Mouse (Mus musculus): Measurements from ENCODE around the gene Slc26a9. TPM values are rescaled to one million over a fixed set of nuclear protein-coding genes. Genes with fewer than 3 reads are reported as not detected.
A peak's percentile ranks its signal among the peaks of the same experiment; 100 is the strongest.

Slc26a9 gene
- total RNA-seq, 1 experiment from 2014 or later = not detected

DNA sequence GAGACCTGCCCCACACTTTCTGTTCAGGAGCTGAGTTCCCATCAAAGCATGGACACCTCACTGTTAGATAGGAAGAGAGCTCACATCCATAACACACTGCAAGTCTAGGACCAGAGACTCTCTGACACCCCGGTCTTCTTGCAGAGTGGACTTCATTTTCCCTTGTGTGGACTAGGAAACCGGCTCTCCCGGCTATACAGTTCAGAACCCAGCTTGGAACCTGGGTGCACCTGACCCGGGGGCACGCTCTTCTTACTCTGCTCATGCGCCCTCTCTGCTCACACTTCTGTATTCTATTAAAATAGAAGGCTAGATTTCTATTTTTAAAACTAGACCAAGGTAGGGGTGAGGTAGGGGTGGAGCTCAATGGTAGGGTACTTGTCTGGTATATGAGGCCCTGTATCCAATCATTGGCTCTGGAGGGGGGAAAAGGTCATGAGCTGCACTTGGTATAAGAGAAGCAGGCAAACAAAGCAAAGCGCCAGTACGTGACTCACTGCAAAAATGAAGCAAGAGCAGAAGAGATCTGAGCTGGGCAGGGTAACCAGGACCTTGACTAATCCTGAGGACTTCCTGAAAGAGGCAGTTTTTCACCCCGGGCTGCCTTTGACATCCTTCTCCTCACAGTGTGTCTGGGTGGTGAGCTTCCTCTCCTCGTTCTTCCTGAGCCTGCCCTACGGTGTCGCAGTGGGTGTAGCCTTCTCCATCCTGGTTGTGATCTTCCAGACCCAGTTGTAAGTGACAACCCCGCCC lies 17.4 kb downstream of the Slc26a9 start:
- ATAC-seq (replicated peaks; ENCODE audit: insufficient number of reproducible peaks, low FRiP score, low TSS enrichment, poor library complexity, severe bottlenecking) = peak; percentile 71

DNA sequence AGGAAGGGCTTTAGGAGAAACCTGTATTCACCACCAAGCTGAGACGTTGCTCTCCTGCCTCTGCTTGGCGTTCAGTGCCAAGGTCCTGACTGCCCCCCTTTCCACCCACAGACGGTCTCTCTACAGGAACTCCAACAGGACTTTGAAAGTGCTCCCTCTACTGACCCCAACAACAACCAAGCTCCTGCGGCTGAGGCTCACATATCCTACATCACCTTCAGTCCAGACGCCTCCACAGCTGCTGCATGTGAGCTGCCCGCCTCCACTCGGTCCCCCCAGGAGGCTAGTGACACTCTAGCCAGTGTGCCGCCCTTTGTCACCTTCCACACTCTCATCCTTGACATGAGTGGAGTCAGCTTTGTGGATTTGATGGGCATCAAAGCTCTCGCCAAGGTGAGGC lies 19.9 kb downstream of the Slc26a9 start:
- no peak for ATAC-seq (replicated peaks; ENCODE audit: insufficient number of reproducible peaks, low FRiP score, low TSS enrichment, poor library complexity, severe bottlenecking)

DNA sequence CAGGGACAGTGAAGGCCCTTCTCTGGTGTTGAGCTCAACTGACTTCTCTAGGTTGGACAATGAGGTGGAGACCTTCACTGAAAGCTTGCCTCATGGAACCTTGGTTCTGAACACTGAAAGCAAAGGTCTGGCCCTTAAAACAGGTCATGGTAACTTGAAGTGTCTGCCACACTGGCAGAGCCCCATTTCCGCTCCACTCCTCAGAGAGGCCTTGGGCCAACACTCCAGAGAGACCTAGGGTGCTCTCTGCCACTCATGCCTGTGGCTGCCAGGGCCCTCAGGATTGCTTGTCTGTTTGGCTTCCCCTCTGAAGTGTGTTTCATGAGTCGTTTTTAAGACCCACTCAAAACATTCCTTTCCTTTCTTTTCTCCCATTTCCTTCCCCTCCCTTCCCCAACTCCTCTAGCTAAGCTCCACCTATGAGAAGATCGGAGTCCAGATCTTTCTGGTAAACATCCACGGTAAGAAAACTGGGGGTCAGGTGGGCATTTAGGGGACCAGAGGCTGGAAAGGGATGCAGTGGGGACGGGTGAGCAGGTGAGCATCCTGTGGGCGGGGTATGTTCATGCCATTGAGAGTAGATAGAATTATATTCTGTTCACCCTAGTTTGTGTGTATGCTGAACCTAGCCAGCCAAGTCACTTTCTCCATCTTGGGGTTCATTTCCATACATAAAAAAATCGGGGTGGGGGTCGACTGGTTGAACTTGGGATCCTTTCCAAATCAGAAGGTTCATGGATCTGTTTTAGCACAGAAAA lies 20.9 kb downstream of the Slc26a9 start:
- ATAC-seq (replicated peaks; ENCODE audit: insufficient number of reproducible peaks, low FRiP score, low TSS enrichment, poor library complexity, severe bottlenecking) = no peak

DNA sequence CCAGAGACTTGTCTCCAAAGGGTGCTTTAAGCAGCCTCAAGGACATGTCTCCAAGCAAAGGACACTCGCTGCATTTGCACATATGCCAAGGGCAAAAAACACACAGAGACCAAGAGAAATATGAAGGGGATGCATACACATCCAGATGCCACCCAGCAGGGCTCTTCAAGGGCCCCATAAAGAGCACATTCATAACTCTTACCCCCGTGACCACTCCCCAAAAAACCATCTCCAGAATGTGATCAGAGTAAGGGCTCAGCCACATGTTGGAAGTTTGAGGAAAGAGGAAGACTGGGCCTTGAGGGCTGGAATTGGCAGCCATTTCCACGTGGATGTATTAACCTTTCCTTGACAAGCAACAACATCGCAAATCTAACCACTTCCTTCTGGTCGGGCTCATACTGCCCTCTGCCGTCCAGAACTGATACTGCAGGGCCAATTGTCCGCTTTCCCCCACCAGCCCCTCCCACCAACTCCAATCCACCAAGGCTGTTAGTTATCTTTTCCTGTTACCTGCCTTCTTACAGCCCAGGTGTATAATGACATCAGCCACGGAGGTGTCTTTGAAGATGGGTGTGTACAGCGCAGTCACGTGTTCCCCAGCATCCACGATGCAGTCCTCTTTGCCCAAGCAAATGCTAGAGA lies 21.7 kb downstream of the Slc26a9 start:
- peak; percentile 65; the same call in 1 of the 2 replicates for ATAC-seq (replicated peaks; ENCODE audit: insufficient number of reproducible peaks, low FRiP score, low TSS enrichment, poor library complexity, severe bottlenecking)

DNA sequence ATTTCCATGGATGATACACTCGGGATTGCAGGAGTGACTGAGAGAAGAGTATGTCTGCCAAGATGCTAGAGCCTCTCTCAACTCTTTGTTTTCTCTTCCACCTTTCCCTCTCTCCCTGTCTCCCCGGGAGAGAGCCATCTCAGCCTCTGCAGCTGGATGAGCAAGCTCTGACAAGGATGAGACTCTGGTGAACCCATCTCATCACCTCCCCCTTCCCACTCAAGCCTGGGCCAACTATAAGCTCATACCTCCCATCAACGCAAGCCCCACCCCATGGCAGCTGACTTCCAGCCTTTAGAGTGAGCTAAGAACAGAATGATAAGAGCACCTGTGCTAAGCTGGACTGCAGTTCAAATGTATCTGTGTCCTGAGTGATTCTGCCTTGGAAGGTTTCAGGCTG lies 25.5 kb downstream of the Slc26a9 start:
- no peak for ATAC-seq (replicated peaks; ENCODE audit: insufficient number of reproducible peaks, low FRiP score, low TSS enrichment, poor library complexity, severe bottlenecking)

DNA sequence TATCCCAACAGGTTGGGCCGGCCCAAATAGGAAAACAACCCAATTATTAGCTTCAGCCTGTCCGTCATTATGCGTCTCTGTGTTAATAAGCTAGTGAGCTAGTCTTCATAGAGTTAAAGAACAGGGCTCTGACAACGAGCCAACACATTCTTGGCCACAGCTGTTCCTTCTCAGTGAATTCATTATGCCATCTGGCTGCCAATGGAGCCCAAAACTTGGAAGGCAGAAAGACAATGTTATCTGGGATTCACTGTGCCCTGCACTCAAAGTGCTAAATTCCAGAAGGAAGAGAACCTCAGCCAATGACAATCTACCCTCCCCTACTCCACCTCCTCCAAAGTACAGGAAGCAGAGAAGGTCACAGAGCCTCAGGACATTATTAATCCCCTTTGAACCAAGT lies 26.8 kb downstream of the Slc26a9 start:
- no peak for ATAC-seq (replicated peaks; ENCODE audit: insufficient number of reproducible peaks, low FRiP score, low TSS enrichment, poor library complexity, severe bottlenecking)

DNA sequence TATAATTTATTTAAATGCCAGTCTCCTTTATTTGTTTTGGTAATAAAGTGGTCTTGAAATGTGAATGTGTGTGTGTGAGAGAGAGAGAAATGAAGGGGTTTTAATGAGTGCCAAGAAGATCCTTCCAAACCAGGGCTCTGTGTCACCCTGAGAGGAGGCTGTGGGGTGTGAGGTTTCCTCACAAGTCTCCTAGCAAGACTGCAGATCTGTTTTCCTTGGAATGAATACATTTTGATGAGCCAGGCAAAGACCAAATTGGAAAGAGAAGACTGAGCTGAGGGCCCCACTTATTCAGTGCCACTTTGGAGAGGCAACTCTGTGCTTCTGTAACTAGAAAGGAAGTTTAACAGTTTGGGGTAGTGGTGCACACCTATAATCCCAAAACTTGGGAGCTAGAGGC lies 27.6 kb downstream of the Slc26a9 start:
- no peak for ATAC-seq (replicated peaks; ENCODE audit: insufficient number of reproducible peaks, low FRiP score, low TSS enrichment, poor library complexity, severe bottlenecking)

DNA sequence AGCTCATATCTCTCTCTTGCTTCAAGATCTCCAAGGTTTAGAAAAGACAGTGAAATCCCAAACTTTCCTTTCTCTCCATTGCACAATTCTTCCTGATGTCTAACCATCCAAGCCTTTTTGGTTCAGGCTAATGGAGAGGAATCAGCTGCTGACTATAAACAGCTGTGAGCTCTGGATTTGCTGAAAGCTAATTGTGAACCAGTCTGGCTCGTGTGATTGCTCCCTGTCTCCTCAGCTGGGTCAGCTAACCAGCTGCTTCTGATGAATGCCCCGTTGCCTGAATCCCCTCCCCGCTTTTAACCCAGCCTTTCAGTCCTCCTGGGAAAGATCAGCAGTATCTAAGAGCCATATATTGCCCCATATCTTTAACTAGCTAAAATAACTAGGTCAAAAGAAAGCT lies 50.8 kb downstream of the Slc26a9 start:
- no peak for ATAC-seq (replicated peaks; ENCODE audit: insufficient number of reproducible peaks, low FRiP score, low TSS enrichment, poor library complexity, severe bottlenecking)

DNA sequence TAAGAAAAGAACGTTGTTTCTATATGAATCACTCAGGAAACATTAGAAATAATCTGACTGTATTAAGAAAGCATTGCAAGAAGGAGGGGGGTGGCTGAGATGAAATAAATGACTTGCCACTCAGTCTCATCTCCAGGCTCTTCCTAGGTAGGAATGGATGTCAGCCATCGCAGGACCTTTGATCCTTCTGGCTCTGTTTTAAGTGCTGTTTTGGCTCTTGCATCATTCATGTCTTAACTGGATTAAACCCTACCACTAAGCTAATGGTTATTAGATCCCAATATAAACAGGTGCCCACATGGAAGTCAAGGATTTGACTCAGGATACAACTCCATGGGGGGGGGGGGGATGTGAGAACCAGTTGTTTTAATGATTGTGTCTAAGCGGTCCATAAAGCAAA lies 51.3 kb downstream of the Slc26a9 start:
- no peak for ATAC-seq (replicated peaks; ENCODE audit: insufficient number of reproducible peaks, low FRiP score, low TSS enrichment, poor library complexity, severe bottlenecking)

DNA sequence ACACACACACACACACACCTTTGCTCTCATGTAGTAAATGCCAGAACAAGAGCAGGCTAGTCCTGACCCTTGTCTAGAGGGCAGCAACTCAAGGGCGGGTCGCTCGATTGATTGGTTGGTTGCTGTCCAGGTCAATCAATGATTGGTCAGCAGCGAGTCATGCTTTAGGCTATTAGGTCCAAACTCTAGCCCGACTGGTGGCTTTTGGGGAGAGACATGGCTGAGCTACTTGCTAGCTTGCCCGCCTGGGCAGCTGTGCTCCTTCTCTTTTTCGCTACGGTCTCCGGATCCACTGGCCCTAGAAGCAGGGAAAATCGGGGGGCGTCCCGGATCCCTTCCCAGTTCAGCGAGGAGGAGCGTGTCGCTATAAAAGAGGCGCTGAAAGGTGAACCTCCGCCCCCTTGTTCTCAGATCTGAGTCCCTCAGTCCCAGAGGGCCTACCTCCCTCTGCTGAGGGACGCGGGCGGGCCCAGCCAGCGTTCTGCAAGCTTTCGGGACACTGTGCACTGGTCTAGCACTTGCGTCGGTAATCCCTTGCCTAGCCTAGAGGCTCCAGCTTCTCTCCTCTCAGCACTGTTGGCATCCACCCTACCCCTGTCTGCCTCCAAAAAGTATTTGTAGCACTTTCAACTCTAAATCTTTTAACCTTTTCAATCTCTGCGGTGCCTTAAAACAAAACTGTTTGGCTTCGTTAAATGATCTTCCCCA lies 53.5 kb downstream of the Slc26a9 start, which contains the start of gene Pm20d1:
TSS of gene Pm20d1 (plus strand) at position 180 of the 708 bp plus-strand sequence.
- no peak for ATAC-seq (replicated peaks; ENCODE audit: insufficient number of reproducible peaks, low FRiP score, low TSS enrichment, poor library complexity, severe bottlenecking)

DNA sequence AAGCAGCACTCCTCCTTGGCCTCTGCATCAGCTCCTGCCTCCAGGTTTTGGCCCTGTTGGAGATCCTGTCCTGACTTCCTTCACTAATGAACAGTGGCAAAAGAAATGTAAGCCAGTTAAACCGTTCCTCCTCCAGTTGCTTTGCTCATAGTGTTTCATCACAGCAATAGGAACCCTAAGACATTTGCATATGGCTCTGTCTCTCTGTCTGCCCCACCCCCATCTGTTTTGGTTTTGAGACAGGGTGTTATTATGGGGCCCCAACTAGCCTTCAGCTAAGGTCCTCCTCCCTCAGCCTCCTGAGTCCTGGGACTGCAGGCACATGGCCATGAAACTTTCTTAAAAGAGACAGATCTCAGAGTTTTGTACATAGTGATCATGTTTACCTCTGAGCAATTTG lies 56.2 kb downstream of the Slc26a9 start:
- no peak for ATAC-seq (replicated peaks; ENCODE audit: insufficient number of reproducible peaks, low FRiP score, low TSS enrichment, poor library complexity, severe bottlenecking)

DNA sequence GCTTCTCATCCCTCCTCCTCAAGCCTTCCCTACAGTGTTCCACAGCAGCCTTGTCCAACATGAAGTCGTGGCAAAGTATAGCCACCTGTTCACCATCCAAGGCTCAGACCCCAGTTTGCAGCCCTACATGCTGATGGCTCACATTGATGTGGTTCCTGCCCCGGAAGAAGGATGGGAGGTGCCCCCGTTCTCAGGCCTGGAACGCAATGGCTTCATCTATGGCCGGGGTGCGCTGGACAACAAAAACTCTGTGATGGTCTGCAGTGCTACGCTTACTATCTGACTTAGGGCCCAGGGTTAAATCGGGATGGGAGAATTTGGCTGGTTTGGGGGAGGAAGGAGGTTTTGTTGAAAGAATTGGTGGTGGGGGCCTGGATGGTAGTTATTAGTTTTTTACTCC lies 57.2 kb downstream of the Slc26a9 start:
- ATAC-seq (replicated peaks; ENCODE audit: insufficient number of reproducible peaks, low FRiP score, low TSS enrichment, poor library complexity, severe bottlenecking) = no peak

DNA sequence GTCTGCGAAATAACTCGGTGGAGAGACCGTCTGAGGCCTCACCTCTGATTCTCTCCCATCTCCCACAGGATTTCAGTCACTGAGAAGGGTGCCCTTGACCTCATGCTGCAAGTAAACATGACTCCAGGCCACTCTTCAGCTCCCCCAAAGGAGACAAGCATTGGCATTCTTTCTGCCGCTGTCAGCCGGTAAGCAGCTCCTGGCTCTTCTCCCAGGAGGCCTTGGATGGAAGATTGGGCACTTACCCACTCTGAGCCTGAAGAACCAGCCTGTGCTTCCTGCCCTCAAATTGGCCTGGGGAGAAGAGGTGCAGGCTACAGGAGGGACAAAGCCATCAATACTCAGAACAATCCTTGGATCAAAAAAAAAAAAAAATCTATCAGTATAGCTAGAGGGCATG lies 58.8 kb downstream of the Slc26a9 start:
- ATAC-seq (replicated peaks; ENCODE audit: insufficient number of reproducible peaks, low FRiP score, low TSS enrichment, poor library complexity, severe bottlenecking) = no peak

DNA sequence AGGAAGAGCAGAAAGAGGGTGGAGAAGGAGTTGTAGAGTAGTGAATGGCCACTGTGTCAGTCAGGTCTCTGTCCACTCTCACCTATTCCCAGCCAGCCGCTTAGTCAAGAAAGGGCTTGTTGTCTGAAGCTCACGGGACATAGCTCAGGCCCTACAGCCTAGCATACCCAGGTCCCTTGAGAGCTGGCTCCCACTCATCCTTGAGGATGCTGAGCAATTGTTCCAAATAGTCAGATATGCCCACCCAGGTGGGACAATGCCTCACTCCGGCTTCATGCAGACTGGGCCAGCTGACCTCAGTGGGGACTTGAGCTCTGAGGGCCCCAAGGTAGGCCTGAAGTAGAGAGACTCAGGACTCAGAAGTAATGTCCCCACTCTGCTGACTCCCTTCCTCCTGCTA lies 60.3 kb downstream of the Slc26a9 start:
- ATAC-seq (replicated peaks; ENCODE audit: insufficient number of reproducible peaks, low FRiP score, low TSS enrichment, poor library complexity, severe bottlenecking) = no peak

DNA sequence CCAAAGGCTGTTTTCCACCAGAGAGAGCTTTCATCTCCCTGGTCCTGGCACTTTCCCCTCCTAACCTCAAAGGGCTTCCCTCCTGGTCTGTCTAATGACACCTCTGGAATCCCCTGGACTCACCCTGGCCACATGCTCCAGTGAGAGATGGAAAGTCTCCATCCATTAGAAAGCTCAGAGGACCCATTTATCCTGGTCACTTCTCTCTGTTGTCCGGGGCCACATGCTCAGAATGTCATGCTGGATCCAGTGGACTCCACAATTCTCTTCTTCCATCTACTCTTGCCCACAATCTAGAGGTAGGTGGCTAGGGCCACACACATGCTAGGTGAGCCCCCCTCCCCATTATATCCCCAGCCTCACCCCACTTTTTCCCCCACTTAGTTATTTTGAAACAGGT lies 65.2 kb downstream of the Slc26a9 start:
- ATAC-seq (replicated peaks; ENCODE audit: insufficient number of reproducible peaks, low FRiP score, low TSS enrichment, poor library complexity, severe bottlenecking) = no peak

DNA sequence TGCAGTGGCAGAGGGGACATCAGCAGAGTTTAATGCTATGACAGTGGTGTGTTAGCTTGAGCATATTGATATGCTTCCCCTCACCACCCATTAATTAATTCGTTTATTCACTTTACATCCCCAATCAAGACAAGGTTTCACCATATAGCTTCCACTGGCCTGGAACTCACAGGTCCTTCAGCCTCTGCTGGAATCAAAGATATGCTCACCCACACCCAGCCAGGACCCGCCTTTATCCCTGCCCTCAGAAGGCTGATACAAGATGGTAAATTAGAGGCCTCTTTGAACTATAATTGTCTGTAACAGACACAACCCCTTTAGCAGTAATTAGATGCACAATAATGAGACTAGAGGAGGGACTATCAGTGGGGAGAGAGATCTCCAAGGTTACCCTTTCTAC lies 65.8 kb downstream of the Slc26a9 start:
- no peak for ATAC-seq (replicated peaks; ENCODE audit: insufficient number of reproducible peaks, low FRiP score, low TSS enrichment, poor library complexity, severe bottlenecking)

DNA sequence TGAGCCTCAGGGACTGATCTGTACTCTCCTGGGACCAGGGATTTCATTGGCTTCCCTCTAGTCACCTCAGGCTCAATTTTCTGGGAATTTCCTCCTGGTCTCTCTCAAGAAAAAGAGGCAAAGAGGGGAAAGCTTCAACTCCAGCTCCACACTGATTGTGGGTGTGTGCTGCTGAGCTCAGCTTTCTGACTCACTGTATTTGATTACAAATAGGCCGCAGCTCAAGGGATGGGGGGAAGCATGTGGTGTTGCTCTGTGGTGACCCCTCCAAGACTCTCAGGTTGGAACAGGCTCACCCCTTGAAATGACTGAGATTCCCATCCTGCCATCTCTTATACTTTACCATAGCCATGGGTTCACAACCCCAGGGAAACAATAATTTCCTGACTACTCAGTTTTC lies 67.6 kb downstream of the Slc26a9 start:
- ATAC-seq (replicated peaks; ENCODE audit: insufficient number of reproducible peaks, low FRiP score, low TSS enrichment, poor library complexity, severe bottlenecking) = no peak

DNA sequence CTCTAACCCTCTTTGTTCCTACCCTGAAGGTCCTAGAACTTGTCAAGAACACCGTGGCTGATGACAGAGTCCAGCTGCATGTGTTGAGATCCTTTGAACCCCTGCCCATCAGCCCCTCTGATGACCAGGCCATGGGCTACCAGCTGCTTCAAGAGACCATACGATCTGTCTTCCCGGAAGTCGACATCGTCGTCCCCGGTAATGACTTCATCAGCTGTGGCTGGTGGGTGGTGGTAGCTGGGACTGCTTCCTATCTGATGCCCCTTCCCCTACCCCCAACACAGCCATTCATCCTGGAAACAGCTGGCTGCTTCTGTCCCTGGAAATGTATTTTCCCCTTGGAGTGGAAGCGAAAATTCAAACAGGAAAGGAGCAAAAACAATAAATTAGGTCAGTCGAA lies 68.2 kb downstream of the Slc26a9 start:
- no peak for ATAC-seq (replicated peaks; ENCODE audit: insufficient number of reproducible peaks, low FRiP score, low TSS enrichment, poor library complexity, severe bottlenecking)

DNA sequence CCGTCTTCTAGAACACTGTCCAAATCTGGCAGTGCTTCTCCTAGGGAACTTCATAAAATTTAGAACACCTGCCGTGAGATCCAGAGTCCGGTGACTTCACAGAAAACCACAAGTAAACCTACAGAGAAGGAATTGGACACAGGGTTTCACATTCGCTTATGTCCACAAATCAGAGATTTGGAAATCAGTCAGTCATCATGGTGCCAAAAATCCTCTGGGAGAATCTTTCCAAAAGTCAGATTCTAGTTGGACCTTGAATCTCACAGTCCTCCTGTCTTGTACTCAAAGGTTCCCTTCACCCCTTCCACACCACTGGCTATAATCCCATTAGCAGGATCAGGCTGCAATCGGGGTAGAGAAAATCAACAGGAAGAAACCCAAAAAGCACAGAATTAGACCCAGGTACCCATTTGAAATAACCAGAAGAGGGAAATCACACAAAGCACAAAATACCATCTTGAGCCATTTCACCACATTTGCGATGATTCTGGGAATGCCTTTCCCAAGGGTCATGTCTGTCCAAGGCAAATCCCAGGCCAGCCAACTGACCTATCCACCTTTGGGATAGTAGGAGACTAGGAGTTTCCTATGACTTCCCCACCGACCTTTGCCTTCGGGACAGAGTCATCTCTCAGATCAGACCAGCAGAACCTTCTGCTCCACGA lies 68.9 kb downstream of the Slc26a9 start:
- ATAC-seq (replicated peaks; ENCODE audit: insufficient number of reproducible peaks, low FRiP score, low TSS enrichment, poor library complexity, severe bottlenecking) = no peak

Data from monocyte, adult 5-6 weeks (primary cell).